Mouse (Mus musculus) MEL-GATA-1-ER (cell line): ENCODE results near the gene Ramp1.

ENCODE experiments used
- DNase-seq: peaks from one replicate; pipeline ENCODE4 v3.0.0-alpha.2; 2012; ENCODE audit warnings: low read depth; ENCODE audit errors: extremely low read depth

Ramp1 gene

GRCm38 (mm10) chr1:91179533-91180173, at the start of gene Ramp1:
Gene Ramp1, plus strand, starts transcription at chr1:91179822.
- DNase-seq: no peak

DNA sequence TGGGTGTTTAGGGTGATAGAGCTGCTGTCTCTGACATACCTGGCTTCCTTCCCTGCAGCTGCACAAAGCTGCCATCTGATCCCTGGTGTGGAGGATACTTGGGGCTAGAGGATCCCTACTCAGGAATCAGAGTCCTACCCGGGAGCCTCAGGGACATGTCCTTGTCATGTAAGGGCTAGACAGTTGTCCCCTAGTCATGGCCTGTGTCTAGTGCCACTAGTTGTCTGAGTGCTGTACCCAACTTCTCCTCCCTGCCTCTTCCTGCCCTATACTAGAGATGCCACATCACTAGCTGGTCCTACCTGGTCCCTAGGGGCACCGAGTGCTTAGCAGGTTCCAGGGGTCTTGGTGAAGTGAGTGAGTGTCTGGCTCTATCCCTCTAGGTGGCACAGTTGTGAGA, 42.6 kb upstream of the Ramp1 start:
- no peak for DNase-seq

- no peak for DNase-seq
These were observed 34.8 kb upstream of the Ramp1 start, which contains the start of gene Rbm44 for GRCm38 (mm10) chr1:91144813-91145212. Gene Rbm44, plus strand, starts transcription at chr1:91145089.

DNA sequence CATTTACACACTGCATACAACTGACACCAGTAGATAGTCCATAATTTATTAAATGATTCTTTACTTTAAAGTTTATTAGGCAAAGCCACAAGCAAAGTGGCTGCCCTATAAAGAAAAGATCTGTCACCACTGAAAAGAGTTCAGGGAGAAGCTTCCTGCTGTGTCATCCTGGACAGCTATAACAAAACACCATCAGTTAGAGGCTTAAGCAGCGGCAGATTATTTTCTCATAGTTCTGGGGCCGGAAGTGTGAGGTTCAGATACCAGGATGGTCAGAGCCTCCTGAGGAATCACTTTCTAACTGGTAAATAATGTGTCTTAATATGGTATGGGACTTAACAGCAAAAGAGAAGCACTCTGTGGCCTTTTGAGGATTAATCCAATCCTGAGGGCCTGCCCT, 28.1 kb upstream of the Ramp1 start:
- no peak for DNase-seq

DNA sequence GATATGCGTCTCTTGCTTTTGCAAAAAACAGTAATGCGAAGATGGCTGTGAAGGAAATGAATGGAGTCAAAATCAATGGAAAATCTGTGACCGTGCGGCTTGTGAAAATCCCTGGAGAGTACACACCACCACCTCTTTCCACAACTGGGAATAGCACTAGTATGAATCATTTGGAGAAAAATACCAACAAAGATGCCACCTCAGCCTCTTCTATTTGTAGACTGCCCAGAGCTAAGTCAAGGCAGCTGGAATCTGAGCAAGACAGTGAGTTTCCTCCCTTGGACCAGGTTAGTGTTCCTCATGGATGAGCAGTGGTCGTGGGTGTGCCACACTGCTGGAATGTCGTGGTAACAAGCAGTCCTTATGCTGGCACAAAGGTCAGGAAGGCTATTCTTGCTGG, 12.8 kb upstream of the Ramp1 start:
- no peak for DNase-seq

DNA sequence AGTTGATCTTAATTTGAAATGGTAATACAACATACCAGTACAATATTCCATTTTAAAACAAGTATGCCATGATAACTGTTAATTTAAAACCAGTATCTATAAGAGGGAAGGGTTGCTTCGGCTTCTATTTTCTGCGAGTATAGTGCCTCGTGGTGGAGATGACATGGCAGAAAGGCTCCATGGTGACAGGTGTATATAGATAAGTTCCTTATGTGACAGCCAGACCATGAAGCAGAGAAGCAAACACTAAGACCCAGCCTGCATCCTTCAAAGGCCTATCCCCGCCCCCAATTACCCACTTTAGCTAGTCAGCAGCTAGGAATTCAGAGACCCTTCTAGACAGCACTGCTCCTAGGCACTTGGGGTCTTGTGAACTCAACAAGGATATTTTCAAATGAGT, 10.5 kb upstream of the Ramp1 start:
- no peak for DNase-seq

DNA sequence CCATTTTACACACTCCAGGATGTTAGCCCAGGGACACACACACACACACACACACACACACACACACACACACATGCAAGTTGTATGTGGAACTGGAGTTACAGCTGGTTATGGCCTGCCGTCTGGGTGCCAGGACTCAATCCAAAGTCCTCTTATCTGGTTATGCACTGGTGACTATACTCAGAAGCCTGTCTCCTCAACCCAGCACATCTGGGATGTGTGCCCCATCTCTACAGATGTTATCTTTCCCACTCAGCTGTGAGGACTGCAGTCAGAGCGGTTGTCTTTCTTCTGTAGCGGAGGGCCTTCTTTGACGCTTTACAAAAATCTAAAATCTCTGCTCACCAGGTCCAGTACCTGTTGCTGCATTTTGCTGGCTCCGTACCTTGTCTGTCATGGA, 4.8 kb upstream of the Ramp1 start:
- DNase-seq: no peak

- DNase-seq: no peak
These were observed 3.6 kb upstream of the Ramp1 start for GRCm38 (mm10) chr1:91176026-91176425.

DNA sequence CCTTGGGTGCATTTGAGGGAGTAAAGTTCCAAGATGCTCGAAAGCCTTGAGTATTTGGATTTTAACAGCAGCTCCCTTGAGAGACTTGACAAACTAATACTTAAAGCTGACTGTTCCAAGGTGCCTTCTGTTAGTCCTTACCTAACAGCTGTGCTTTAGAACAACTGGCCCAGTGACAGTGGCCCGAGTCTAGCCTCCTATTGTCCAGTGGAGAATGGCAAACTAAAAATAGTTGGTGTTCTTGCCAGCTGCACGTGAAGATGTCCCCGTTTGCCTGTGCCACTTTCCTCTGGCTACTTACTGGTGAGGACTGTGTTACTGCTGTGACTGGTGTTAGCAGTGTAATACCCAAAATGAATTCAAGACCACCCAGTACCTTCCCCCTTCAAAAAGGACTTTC, 2.8 kb upstream of the Ramp1 start:
- no peak for DNase-seq

DNA sequence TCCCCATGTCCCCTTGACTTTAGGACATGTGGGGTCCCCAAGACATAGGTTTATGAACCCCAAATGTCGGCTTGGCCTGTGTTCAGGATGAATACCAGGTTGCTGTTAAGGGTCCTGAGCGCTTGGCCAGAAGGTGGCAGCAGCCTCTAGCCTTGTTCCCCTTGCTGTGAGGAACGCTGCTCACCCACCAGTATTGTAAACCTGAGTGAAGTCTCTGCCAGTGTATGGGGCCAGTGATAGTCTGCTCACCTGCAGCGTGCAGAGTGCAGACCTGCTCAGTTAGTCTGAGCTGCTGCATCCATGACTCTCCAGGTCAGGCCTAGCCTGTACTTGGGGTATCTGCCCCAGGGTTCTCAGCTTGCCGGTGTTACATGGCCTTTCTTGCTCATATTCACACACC, 536 bp upstream of the Ramp1 start:
- peak; percentile 64 for DNase-seq

GRCm38 (mm10) chr1:91180174-91180565, 548 bp downstream of the Ramp1 start:
- no peak for DNase-seq

DNA sequence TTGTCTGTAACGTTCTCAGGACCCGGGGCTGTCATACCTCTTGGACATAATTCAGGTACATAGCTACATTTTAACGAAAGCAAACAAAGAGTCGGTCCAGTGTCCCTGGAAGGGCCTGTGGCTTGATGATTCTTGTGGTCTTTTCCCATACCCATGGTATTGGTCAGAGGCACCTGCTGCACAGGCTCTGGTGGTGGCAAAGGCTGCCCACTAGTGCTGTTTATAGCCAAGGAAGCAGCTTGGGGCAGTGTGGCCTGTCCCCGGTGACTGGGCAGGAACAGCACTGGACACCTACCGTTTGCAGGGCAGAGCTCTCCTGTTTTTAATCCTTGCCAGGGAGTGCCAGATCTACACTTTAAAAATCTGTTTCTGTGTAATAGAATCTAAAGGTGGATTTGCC, 1.1 kb downstream of the Ramp1 start:
- DNase-seq: no peak

DNA sequence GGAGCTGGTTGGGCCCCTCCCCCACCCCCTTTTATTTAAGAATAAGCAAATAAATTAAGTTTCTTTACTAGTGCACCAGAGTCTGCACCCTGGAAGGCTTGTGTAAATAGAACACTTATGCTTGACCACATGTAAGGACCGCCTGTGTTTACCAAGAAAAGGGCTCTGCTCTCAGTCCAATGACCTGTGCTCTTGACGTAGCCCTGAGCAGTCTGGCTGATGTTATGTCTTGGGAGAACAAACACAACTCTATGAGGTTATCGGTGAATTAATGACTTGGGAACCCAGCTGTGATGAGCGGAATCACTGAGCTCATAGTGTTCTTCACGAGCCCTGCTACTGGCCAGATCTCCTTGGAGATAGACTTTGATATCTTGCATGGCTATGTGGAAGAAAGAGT, 1.6 kb downstream of the Ramp1 start:
- no peak for DNase-seq

DNA sequence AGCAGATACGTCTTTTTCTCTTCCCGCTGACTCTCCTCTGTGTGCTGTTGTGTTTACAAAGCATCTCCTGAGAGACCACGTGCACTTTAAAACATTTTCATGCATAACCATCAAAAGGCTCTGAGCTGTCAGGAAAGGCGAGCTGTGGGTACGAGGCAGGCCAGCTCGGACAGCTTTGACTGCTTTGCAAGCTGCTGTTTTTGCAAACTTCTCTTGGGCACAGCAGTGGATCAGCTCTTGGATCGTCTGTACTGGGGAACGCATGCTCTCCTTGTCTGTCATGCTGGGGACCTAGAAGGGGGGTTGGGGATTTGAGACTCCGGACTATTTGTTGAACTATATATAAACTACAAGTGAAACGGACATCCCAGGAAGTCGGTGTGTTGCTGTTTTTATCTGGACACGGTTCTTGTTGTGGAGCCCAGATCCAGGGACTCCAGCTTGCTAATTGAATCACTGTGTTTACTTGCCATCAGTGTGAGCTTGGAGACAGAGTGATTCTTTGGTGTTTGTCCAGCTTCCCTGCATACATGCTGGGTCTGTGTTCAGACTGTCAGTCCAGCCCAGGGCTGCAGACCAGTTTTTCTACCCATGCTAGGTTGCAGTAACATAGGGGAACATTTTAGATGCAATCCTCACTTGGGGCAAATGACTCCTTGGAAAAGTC, 2.3 kb downstream of the Ramp1 start:
- no peak for DNase-seq

GRCm38 (mm10) chr1:91183305-91183704, 3.7 kb downstream of the Ramp1 start:
- DNase-seq: no peak

- peak; percentile 66 for DNase-seq
These were observed 7.1 kb downstream of the Ramp1 start for GRCm38 (mm10) chr1:91186677-91187076.

DNA sequence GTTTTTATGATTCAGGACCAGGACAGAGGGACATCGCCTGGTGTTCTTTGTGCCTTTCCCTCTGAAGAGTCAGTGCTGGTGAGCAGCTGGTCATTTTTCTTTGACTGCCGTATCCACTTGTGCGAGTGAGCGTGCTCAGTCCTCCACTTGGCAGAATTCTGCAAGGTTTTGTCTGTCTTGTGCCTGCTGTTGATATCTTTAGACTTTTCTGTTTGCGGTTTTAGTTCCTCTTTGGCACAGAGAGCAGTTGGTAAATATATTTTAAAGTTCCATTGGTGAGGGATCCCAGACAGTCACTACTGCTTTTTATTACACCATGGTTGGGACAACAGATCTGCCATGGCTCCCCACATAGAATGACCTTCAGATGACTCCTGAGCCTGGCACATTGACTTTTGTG, 7.7 kb downstream of the Ramp1 start:
- DNase-seq: peak; percentile 87

DNA sequence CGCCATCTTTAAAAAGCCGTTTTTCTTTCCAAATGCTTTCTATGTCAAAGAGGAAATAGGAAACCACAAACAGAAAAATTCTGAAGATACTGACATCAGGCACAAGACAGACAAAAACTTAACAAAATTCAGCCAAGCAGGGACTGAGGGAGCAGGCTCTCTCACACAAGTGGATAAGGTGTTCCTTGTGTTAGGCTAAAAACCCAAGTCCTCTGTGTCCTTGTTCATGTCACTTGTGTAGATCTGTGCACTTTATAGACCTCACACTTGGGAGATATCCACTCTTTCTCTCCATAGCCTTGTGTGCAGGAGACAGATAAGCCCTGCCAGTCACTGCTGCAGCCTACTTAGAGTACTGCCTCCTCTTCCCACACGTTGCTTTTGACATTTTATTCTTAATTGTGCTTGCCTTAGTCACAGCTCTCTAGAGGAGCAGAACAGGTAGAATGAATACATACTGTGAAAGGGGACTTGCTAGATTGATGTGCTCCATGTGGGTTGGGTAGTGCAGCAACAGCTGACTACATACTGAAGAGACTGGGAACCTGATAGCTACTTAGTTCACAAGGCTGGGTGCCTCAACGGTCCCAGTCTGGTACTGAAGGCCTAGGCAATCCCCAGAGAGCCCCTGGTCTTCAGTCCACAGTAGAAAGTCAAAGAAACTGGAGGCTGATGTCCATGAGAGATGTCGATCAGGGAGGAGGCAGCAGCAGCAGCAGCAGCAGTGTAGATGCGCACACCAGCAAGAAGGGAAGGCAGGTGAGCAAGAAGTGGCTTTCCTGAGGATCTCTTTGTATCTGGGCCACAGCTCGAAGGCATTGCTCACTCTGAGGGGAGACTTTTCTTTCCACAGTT, 8.4 kb downstream of the Ramp1 start:
- DNase-seq: peak; percentile 97

- peak; percentile 22 for DNase-seq
These were observed 9.3 kb downstream of the Ramp1 start for GRCm38 (mm10) chr1:91188851-91189460.

DNA sequence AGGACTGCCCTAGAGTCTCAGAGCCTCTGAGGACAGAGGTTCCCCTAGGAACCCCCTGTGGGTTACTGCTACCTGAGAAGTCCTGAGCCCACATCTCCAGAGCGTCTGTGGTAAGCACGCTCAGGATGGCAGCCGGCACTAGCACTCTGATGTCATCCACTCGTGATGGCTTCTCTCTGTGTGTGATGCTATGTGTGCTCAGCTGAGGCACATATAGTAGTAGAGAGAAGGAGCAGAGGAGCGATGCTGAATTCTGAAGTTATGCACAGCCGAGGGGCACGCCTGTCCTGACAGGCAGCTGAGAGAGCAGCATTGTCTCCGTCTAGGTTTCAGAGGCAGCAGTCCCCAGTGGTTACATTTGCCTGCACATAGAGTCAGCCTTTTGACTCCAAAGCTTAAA, 12.6 kb downstream of the Ramp1 start:
- DNase-seq: no peak

DNA sequence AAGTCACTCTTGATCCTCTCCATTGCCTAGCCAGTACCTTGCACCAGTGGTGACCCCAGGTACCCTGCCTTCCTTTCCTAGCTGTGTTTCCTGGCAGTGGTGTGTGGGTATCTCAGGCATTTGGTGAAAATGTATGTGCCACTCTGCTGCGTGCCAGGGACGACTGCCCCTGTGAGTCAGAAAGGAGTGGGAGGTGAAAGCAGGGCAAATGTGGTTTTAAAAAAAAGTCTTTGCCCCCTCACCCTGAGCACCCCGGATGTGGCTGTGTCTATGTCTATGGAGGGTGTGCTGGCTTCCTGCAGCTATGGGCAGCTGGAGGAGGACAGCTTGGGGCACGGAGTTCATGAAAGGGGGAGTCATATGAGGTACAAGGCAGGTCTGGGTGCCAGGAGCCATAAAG, 13.6 kb downstream of the Ramp1 start:
- DNase-seq: no peak

DNA sequence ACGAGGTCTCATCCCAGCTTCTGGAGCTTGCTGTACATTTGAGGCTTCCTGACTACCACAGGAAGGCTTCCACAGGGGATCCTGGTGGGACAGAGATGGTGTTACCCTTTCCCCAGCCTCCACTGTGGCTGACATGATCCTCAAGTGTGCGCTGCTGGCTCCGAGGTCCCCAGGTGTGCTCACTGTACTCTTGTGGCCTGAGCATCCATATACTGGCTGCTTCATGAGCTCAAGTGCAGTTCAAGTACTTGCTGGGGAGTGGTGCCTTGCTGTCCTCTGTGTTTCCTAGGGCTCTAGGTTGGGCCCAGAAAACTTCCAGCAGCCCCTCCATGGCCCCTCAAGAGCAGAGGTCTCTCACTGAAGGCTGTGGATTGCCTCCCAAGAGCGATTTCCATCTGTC, 14.1 kb downstream of the Ramp1 start:
- no peak for DNase-seq
